Mouse (Mus musculus) heart, postnatal 14 days (tissue): ENCODE measurements around the gene Myo15. TPM values are rescaled to one million over a fixed set of nuclear protein-coding genes. Genes with fewer than 3 reads are reported as not detected.

Experiments
- DNase-seq, 2 experiments: peaks; one replicate each; pipeline ENCODE4 v3.0.0; 2021 to 2022
- intact Hi-C: fragments of 180-260 bp; cut with DNase I; formaldehyde crosslinking; loops from one replicate; pipeline ENCODE4 v1.15.1; 2025
- total RNA-seq, 2 experiments: library from RNA; stranded (reverse); gene quantifications; 2 replicates each; pipeline ENCODE4 v1.2.3; 2021

The Myo15 gene
- total RNA-seq, 2 experiments from 2014 or later: 0.12 to 0.14 TPM

DNA sequence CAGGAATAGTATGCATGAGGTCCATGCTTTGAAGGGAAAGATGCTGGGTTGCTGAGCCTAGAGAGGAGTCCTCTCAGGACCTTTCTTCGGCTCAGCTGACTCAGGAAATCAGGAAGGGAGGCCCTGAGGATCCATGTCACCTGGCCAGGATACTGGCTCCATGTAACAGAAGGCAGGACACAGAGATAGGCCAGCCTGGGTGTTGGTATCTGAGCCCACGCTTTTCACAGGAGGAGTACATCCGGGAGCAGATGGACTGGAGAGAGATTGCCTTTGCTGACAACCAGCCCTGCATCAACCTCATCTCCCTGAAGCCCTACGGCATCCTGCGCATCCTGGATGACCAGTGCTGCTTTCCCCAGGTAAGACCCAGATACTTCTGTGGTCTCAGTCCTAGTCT lies 23.6 kb downstream of the Myo15 start:
- no peak for DNase-seq
- intact Hi-C loops: no loop called here

GRCm38 (mm10) chr11:60495692-60496091 lies 26.6 kb downstream of the Myo15 start:
- intact Hi-C loops: no loop called here
- DNase-seq: no peak

DNA sequence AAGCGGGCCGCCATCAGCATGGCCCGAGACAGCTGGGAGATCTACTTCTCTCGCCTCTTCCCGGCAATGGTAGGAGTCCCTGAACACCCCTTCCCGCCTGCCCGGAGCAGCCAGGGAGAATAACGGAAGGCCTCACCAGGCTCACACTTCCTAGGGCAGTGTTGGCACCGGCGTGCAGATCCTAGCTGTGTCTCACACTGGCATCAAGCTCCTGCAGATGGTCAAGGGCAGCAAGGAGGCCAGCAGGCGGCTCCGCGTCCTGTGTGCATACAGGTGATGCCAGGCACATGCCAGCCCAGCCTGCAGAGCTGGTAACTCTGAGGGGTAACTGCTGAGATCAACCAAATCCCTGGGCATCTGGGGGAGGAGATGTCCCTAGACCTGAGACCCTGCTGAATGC lies 38.1 kb downstream of the Myo15 start:
- intact Hi-C loops: no loop called here
- no peak for DNase-seq

DNA sequence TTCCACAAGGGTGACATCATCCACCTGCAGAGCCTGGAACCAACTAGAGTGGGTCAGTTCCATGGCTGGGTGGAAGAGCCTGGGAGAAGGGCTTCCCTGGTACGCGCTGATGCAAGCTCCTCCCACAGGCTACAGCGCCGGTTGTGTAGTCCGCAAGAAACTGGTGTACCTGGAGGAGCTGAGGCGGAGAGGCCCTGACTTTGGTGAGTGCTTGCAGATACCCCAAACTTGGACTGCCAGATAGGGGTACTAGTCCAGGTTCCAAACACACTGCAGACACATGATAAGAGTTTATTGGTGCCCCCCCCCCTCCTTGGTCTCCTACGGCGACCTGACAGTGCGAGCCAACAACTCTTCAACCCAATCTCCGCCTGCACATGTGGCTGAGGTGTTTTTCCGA lies 39.8 kb downstream of the Myo15 start:
- intact Hi-C loops: no loop called here
- peak in 1 of 2 experiments; percentile 5 for DNase-seq

DNA sequence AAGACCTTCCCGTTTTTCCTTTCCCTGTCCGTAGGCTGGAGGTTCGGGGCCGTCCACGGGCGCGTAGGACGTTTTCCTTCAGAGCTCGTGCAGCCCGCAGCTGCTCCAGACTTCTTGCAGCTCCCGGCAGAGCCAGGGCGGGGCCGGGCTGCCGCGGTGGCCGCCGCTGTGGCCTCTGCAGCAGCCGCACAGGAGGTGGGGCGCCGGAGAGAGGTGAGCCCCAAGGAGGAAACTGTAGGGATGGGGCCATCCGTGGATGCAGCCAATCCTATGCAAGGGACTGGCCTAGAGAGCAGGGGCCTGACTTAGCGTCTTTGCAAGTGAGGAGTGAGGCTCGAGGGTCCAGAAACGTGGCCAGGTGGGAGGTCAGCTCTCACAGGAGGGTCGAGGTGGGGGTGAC lies 40.4 kb downstream of the Myo15 start:
- peak; percentile 10 to 14 for DNase-seq
- intact Hi-C loops: no loop called here

DNA sequence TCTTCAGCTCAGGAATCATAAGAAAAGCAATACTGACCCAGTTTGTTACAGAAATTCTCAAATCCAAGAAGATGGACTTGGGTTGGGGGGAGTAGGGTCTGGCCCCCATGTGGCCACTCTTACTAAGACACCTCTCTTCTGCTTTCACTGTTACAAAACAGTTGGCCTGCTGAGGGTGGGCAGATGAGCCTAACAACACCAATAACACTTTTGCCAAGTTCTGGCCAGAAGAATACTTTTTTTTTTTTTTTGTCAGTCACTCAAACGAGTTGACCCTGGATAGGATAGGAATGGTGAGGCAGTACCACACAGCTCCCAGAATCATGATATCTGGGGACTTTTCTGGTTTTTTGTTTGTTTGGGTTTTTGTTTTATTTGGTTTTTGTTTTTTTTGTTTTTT lies 42.8 kb downstream of the Myo15 start:
- no peak for DNase-seq
- intact Hi-C loops: no loop called here

DNA sequence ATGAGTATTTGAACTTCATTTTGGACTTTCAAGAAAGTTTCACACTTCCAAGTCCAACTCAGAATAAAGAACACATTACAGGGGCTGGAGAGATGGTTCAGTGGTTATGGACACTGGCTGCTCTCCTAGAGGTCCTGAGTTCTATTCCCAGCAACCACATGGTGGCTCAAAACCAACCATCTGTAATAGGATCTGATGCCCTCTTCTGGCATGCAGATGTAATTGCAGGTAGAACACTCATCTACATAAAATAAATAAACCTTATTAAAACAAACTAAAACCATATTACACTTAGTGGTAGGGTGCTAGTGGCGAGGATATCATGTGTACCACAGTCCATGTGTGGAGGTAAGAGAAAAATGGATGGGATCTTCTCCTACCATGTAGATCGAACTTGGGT lies 43.4 kb downstream of the Myo15 start:
- intact Hi-C loops: no loop called here
- no peak for DNase-seq

GRCm38 (mm10) chr11:60514941-60515340 lies 45.8 kb downstream of the Myo15 start:
- DNase-seq: no peak
- intact Hi-C loops: no loop called here

DNA sequence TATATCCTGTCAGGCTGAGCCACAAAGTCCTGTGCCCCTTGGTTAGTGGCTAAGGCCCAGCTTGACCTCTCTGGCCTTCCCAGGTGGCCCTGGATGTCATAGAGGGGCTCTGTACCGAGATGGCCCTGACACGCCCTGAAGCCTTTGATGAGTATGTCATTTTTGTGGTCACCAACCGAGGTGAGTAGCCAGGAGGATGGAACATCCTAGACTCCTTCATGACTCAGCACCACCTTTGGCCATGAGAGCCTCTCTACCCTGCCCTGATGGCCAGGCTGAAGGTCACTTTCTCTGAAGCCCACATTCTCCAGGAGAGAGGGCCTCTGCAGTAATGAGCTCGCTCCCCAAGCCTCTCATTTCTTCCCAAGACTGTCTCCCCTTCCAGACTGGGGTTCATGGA lies 49.2 kb downstream of the Myo15 start:
- intact Hi-C loops: no loop called here
- DNase-seq: no peak

DNA sequence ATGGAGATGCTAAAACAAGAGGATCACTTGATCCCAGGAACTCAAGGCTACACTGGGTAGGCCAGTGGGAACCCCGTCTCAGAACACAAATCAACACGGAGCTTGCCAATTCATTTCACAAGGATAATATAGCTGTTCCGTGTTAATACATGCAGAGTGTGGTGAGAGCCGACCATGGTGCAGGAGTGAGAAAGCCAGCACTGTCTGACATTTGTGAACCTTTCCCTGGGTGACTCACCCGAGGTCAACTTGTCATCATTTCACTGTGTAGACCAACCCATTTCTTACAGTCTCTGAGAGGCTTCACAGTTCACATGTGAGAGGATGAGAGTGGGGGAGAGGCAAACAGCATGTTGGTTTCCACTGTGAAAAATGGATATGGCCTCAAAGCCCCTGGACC lies 52.9 kb downstream of the Myo15 start:
- intact Hi-C loops: no loop called here
- no peak for DNase-seq

GRCm38 (mm10) chr11:60522661-60523365 lies 53.7 kb downstream of the Myo15 start:
- intact Hi-C loops: no loop called here
- no peak for DNase-seq

GRCm38 (mm10) chr11:60526461-60526860 lies 57.3 kb downstream of the Myo15 start:
- intact Hi-C loops: loop anchor here (5.0 kb wide), 1 partner anchor 69 kb away; no protein-coding TSS in a partner anchor
- DNase-seq: no peak

DNA sequence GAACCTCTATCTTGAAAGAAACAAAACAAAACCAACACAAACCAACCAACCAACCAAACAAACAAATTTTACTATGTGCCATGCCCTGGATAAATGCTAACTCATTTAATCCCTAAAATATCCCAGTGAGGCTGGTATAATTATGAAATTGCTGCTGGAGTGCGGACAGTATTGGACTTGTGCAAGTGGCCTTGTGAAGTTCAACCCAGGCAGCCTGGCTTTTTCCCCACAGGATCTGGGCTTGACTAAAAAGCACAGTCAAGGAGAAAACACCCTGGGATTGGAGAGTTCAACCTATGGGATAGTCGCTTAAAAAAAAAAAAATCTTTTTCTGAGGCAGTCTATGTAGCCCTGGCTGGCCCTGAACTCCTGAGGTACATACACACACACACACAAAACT lies 66.5 kb downstream of the Myo15 start:
- DNase-seq: no peak
- intact Hi-C loops: no loop called here

- peak; percentile 22 to 28 for DNase-seq
- intact Hi-C loops: no loop called here
These were observed 67.2 kb downstream of the Myo15 start, which contains the start of gene Alkbh5 for GRCm38 (mm10) chr11:60536180-60536858. Alkbh5 (plus strand) TSS chr11:60536381.

GRCm38 (mm10) chr11:60536859-60537467 lies 67.8 kb downstream of the Myo15 start:
- DNase-seq: peak; percentile 95 to 96
- intact Hi-C loops: no loop called here

DNA sequence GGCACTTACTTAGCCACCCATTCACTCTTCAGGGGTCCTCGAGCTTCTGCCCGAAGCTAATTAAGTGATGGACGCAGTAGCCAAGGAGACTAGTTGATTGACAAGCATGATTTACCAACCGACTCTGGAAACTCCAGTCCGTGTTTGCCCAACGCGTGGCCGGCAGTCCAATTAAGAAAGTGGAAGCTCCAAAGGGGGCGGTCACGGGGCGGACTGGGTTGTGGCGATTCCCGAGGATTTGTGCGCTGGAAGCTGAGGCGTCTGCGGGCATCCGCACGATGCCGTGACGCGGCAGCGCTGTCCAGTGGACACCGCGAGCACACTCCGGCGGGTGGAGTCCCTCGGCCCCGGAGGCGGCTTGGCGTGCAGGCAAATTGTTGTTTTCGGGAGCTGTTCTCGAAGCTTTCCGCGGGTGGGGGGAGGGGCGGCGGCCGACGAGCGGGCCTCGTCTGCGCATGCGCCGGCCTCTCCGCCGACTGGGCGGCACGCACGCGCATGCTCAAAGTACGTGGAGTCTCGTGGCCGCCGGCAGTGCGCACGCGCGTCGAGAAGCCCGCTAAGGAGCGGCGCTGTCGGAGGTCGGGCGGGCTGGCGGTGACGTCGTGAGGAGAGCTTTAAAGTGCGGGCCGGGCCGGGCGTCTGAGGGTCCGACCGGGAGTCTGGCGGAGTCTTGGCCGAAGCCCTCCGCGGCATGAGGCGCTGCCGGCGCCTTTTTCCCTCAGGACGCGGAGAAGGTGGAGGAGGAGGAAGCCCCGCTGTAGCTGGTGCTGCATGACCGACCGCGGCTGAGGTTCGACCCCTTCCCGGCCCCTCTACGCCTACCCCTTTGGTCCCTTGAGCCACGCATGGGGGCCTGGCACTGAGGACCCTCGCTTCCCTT lies 68.6 kb downstream of the Myo15 start:
- DNase-seq: peak; percentile 96 to 98
- intact Hi-C loops: no loop called here

DNA sequence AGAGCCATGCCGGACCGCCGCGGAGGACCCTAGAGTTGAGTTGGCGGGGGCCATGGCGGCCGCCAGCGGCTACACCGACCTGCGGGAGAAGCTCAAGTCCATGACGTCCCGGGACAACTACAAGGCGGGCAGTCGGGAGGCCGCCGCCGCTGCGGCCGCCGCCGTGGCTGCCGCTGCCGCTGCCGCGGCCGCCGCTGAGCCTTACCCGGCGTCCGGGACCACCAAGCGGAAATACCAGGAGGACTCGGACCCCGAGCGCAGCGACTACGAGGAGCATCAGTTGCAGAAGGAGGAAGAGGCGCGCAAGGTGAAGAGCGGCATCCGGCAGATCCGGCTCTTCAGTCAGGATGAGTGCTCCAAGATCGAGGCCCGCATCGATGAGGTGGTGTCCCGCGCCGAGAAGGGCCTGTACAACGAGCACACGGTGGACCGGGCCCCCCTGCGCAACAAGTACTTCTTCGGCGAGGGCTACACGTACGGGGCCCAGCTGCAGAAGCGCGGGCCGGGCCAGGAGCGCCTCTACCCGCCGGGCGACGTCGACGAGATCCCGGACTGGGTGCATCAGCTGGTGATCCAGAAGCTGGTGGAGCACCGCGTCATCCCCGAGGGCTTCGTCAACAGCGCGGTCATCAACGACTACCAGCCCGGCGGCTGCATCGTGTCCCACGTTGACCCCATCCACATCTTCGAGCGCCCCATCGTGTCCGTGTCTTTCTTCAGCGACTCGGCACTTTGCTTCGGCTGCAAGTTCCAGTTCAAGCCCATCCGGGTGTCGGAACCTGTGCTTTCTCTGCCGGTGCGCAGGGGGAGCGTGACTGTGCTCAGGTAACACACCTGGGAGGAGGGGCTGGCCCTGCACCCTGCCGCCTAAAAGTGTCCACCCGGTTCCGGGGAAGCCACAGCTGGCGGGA lies 69.5 kb downstream of the Myo15 start:
- intact Hi-C loops: no loop called here
- peak; percentile 27 to 55 for DNase-seq

- intact Hi-C loops: no loop called here
- DNase-seq: no peak
These were observed 70.4 kb downstream of the Myo15 start for GRCm38 (mm10) chr11:60539540-60539939.

GRCm38 (mm10) chr11:60540002-60540610 lies 71.0 kb downstream of the Myo15 start:
- intact Hi-C loops: no loop called here
- DNase-seq: peak; percentile 22 to 54
